Mouse (Mus musculus) cerebellum, adult 2 months (tissue): ENCODE results near the gene Rnase13.

Experiments used
- CTCF ChIP-seq: fragments of 200-500 bp; IDR thresholded peaks from 2 replicates; pipeline ENCODE4 v1.5.1; 2011; ENCODE audit warnings: low read depth, mild to moderate bottlenecking, control low read depth, low read length, moderate library complexity, borderline replicate concordance; ENCODE audit not compliant: insufficient read depth
- POLR2A ChIP-seq: fragments of 200-500 bp; IDR thresholded peaks from 2 replicates; pipeline ENCODE4 v1.6.1; 2011; ENCODE audit warnings: low read length, control low read depth, borderline replicate concordance; ENCODE audit not compliant: insufficient read depth

DNA sequence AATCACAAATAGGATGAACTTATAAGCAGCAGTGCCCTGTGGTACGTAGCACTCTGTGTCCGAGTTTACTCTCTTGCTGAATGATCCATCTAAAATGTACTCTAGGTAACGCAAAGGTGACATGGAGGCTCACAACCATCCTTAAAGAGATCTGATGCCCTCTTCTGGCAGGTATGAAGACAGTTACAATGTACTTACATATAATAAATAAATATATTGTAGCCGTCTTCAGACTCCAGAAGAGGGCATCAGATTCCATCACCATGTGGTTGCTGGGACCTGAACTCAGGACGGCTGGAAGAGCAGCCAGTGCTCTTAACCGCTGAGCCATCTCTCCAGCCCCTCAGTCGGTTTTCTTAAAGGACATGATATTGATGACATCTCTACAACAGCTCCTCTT lies 17.9 kb downstream of the Rnase13 start:
- no peak for TF ChIP-seq POLR2A
- no peak for TF ChIP-seq CTCF
